Mouse (Mus musculus) gastrocnemius, postnatal 36 days (tissue): ENCODE results near the gene 2010111I01Rik. TPM values are rescaled to one million over a fixed set of nuclear protein-coding genes. Genes with fewer than 3 reads are reported as not detected.
"Not testable (repeated sequence)": the region's sequence is repeated elsewhere in the genome, so short reads cannot be mapped to it uniquely, and the experiment has no call there.

ENCODE experiments used
- DNase-seq, 2 experiments: peaks; one replicate each; pipeline ENCODE4 v3.0.0; 2022
- intact Hi-C: fragments of 180-260 bp; cut with DNase I; formaldehyde crosslinking; loops from one replicate; pipeline ENCODE4 v1.15.1; 2025
- total RNA-seq, 2 experiments: library from RNA; stranded (reverse); gene quantifications; 2 replicates each; pipeline ENCODE4 v1.2.3; 2021

The 2010111I01Rik gene
- total RNA-seq, 2 experiments from 2014 or later: 62.5 to 70.3 TPM

- DNase-seq: no peak
- intact Hi-C loops: no loop called here
Measured at GRCm38 (mm10) chr13:63297003-63297402, 332.3 kb downstream of the 2010111I01Rik start.

- no peak for DNase-seq
- intact Hi-C loops: no loop called here
Measured at GRCm38 (mm10) chr13:63297933-63298332, 333.2 kb downstream of the 2010111I01Rik start.

GRCm38 (mm10) chr13:63298931-63299330, 334.2 kb downstream of the 2010111I01Rik start:
- intact Hi-C loops: no loop called here

GRCm38 (mm10) chr13:63300929-63301328, 336.2 kb downstream of the 2010111I01Rik start:
- intact Hi-C loops: no loop called here
- DNase-seq: no peak

More at GRCm38 (mm10) chr13:63298931-63299330, 334.2 kb downstream of the 2010111I01Rik start:
- no peak for DNase-seq

GRCm38 (mm10) chr13:63301764-63302209, 337.1 kb downstream of the 2010111I01Rik start:
- DNase-seq: no peak
- intact Hi-C loops: no loop called here

- intact Hi-C loops: no loop called here
- DNase-seq: no peak
Measured at GRCm38 (mm10) chr13:63302381-63302780, 337.7 kb downstream of the 2010111I01Rik start.

- DNase-seq: no peak
- intact Hi-C loops: no loop called here
Measured at GRCm38 (mm10) chr13:63304124-63304792, 339.6 kb downstream of the 2010111I01Rik start.

- no peak for DNase-seq
- intact Hi-C loops: no loop called here
Measured at GRCm38 (mm10) chr13:63304799-63305159, 340.1 kb downstream of the 2010111I01Rik start.

GRCm38 (mm10) chr13:63305160-63306011, 340.7 kb downstream of the 2010111I01Rik start:
- intact Hi-C loops: no loop called here
- no peak for DNase-seq

- DNase-seq: no peak
- intact Hi-C loops: no loop called here
Measured at GRCm38 (mm10) chr13:63306768-63307167, 342.1 kb downstream of the 2010111I01Rik start.

GRCm38 (mm10) chr13:63309563-63309962, 344.9 kb downstream of the 2010111I01Rik start:
- intact Hi-C loops: no loop called here
- no peak for DNase-seq

- intact Hi-C loops: no loop called here
- DNase-seq: no peak
Measured at GRCm38 (mm10) chr13:63311156-63311555, 346.5 kb downstream of the 2010111I01Rik start.

GRCm38 (mm10) chr13:63313247-63313646, 348.6 kb downstream of the 2010111I01Rik start:
- intact Hi-C loops: no loop called here
- DNase-seq: no peak

GRCm38 (mm10) chr13:63313748-63314607, 349.3 kb downstream of the 2010111I01Rik start:
- peak in 1 of 2 experiments; percentile 17 for DNase-seq
- intact Hi-C loops: no loop called here

GRCm38 (mm10) chr13:63314608-63314920, 349.9 kb downstream of the 2010111I01Rik start:
- no peak for DNase-seq
- intact Hi-C loops: no loop called here

GRCm38 (mm10) chr13:63315111-63315510, 350.4 kb downstream of the 2010111I01Rik start:
- intact Hi-C loops, DNase-seq: not testable (repeated sequence)

- DNase-seq: no peak
- intact Hi-C loops: no loop called here
Measured at GRCm38 (mm10) chr13:63315777-63316176, 351.1 kb downstream of the 2010111I01Rik start.

GRCm38 (mm10) chr13:63316407-63316806, 351.7 kb downstream of the 2010111I01Rik start:
- intact Hi-C loops: no loop called here
- no peak for DNase-seq

- intact Hi-C loops: no loop called here
Measured at GRCm38 (mm10) chr13:63317681-63318104, 353.0 kb downstream of the 2010111I01Rik start.

GRCm38 (mm10) chr13:63319814-63320213, 355.1 kb downstream of the 2010111I01Rik start:
- intact Hi-C loops: no loop called here
- no peak for DNase-seq

More at GRCm38 (mm10) chr13:63317681-63318104, 353.0 kb downstream of the 2010111I01Rik start:
- no peak for DNase-seq

GRCm38 (mm10) chr13:63321689-63322088, 357.0 kb downstream of the 2010111I01Rik start:
- DNase-seq: peak in 1 of 2 experiments; percentile 15
- intact Hi-C loops: no loop called here
